Mouse (Mus musculus): ENCODE measurements around the gene Il18. TPM values are rescaled to one million over a fixed set of nuclear protein-coding genes. Genes with fewer than 3 reads are reported as not detected.

Il18 gene
- polyA plus RNA-seq, 1 experiment from 2014 or later: 17.2 TPM

- no peak overlapping the region for H3K9ac ChIP-seq
- no peaks in the 10 kb centered on the region for H3K27me3 ChIP-seq
- no peak overlapping the region for H3K4me2 ChIP-seq
- no peaks in the 10 kb centered on the region for H3K9me3 ChIP-seq
- no peaks in the 10 kb centered on the region for H3K36me3 ChIP-seq
- no peak overlapping the region for H3K27ac ChIP-seq (replicated peaks)
- 38% methylated on average over 2 of the region's 2 CpGs for WGBS
- H3K4me1 ChIP-seq (replicated peaks): peaks cover 16% of the 10 kb centered on the region
- no peak overlapping the region for H3K4me3 ChIP-seq
- ATAC-seq (ENCODE audit: low FRiP score, low read depth): no peak
Observed at GRCm38 (mm10) chr9:50530890-50531289, 23.7 kb upstream of the Il18 start.

- Histone ChIP-seq H3K4me1 (replicated peaks) (no peaks in the 10 kb centered on the region), H3K36me3 (no peaks in the 10 kb centered on the region), H3K4me2 (no peak overlapping the region), H3K27me3 (no peaks in the 10 kb centered on the region), H3K4me3 (no peak overlapping the region), H3K27ac (replicated peaks) (no peak overlapping the region), H3K9ac (no peak overlapping the region), H3K9me3 (no peaks in the 10 kb centered on the region)
- WGBS: 88% methylated on average over 11 of the region's 11 CpGs
- no peak for ATAC-seq (ENCODE audit: low FRiP score, low read depth)
Observed at GRCm38 (mm10) chr9:50533328-50533727, 21.3 kb upstream of the Il18 start.

GRCm38 (mm10) chr9:50533791-50534190, 20.8 kb upstream of the Il18 start:
- Histone ChIP-seq H3K9ac (no peak overlapping the region), H3K9me3 (no peaks in the 10 kb centered on the region), H3K27ac (replicated peaks) (no peak overlapping the region), H3K4me3 (no peak overlapping the region), H3K4me2 (no peak overlapping the region), H3K27me3 (no peaks in the 10 kb centered on the region), H3K36me3 (no peaks in the 10 kb centered on the region), H3K4me1 (replicated peaks) (no peaks in the 10 kb centered on the region)
- 90% methylated on average over 3 of the region's 3 CpGs for whole genome bisulfite sequencing
- no peak for ATAC-seq (ENCODE audit: low FRiP score, low read depth)

- H3K9ac ChIP-seq: no peak overlapping the region
- ATAC-seq (ENCODE audit: low FRiP score, low read depth): no peak
- no peak overlapping the region for H3K27ac ChIP-seq (replicated peaks)
- H3K9me3 ChIP-seq: no peaks in the 10 kb centered on the region
- no peaks in the 10 kb centered on the region for H3K4me1 ChIP-seq (replicated peaks)
- 87% methylated on average over 5 of the region's 5 CpGs for WGBS
- no peaks in the 10 kb centered on the region for H3K36me3 ChIP-seq
- H3K4me2 ChIP-seq: no peak overlapping the region
- H3K27me3 ChIP-seq: no peaks in the 10 kb centered on the region
- H3K4me3 ChIP-seq: no peak overlapping the region
Observed at GRCm38 (mm10) chr9:50535930-50536329, 18.7 kb upstream of the Il18 start.

GRCm38 (mm10) chr9:50536603-50537135, 18.0 kb upstream of the Il18 start:
- Histone ChIP-seq H3K9ac (no peak overlapping the region), H3K27ac (replicated peaks) (no peak overlapping the region), H3K9me3 (no peaks in the 10 kb centered on the region), H3K36me3 (no peaks in the 10 kb centered on the region), H3K4me2 (no peak overlapping the region), H3K27me3 (no peaks in the 10 kb centered on the region), H3K4me1 (replicated peaks) (no peaks in the 10 kb centered on the region), H3K4me3 (no peak overlapping the region)
- WGBS: 85% methylated on average over 7 of the region's 7 CpGs
- ATAC-seq (ENCODE audit: low FRiP score, low read depth): no peak

GRCm38 (mm10) chr9:50537295-50537694, 17.3 kb upstream of the Il18 start:
- H3K27me3 ChIP-seq: no peaks in the 10 kb centered on the region
- no peaks in the 10 kb centered on the region for H3K36me3 ChIP-seq
- no peaks in the 10 kb centered on the region for H3K4me1 ChIP-seq (replicated peaks)
- no peak overlapping the region for H3K4me2 ChIP-seq
- no peak for ATAC-seq (ENCODE audit: low FRiP score, low read depth)
- H3K27ac ChIP-seq (replicated peaks): no peak overlapping the region
- WGBS: 83% methylated on average over 4 of the region's 4 CpGs
- no peak overlapping the region for H3K9ac ChIP-seq
- H3K4me3 ChIP-seq: no peak overlapping the region
- H3K9me3 ChIP-seq: no peaks in the 10 kb centered on the region

- Histone ChIP-seq H3K27ac (replicated peaks) (no peak overlapping the region), H3K36me3 (no peaks in the 10 kb centered on the region), H3K9ac (no peak overlapping the region), H3K4me1 (replicated peaks) (no peaks in the 10 kb centered on the region), H3K9me3 (no peaks in the 10 kb centered on the region), H3K4me3 (no peak overlapping the region), H3K4me2 (no peak overlapping the region), H3K27me3 (no peaks in the 10 kb centered on the region)
- ATAC-seq (ENCODE audit: low FRiP score, low read depth): no peak
- 72% methylated on average over 7 of the region's 7 CpGs for WGBS
Observed at GRCm38 (mm10) chr9:50540170-50540569, 14.5 kb upstream of the Il18 start.

- no peak for ATAC-seq (ENCODE audit: low FRiP score, low read depth)
- no peak overlapping the region for H3K27ac ChIP-seq (replicated peaks)
- no peaks in the 10 kb centered on the region for H3K27me3 ChIP-seq
- no peak overlapping the region for H3K4me2 ChIP-seq
- H3K9ac ChIP-seq: no peak overlapping the region
- no peak overlapping the region for H3K4me3 ChIP-seq
- H3K36me3 ChIP-seq: no peaks in the 10 kb centered on the region
- 83% methylated on average over 9 of the region's 9 CpGs for WGBS
- H3K9me3 ChIP-seq: no peaks in the 10 kb centered on the region
- H3K4me1 ChIP-seq (replicated peaks): no peaks in the 10 kb centered on the region
Observed at GRCm38 (mm10) chr9:50542401-50542800, 12.2 kb upstream of the Il18 start.

GRCm38 (mm10) chr9:50547859-50548478, 6.7 kb upstream of the Il18 start:
- Histone ChIP-seq H3K4me1 (replicated peaks) (no peaks in the 10 kb centered on the region), H3K4me2 (no peak overlapping the region), H3K36me3 (no peaks in the 10 kb centered on the region), H3K27me3 (no peaks in the 10 kb centered on the region), H3K4me3 (no peak overlapping the region), H3K9me3 (no peaks in the 10 kb centered on the region), H3K9ac (no peak overlapping the region), H3K27ac (replicated peaks) (no peak overlapping the region)
- 56% methylated on average over 5 of the region's 5 CpGs for WGBS
- no peak for ATAC-seq (ENCODE audit: low FRiP score, low read depth)

GRCm38 (mm10) chr9:50548936-50549335, 5.7 kb upstream of the Il18 start:
- Histone ChIP-seq H3K9me3 (no peaks in the 10 kb centered on the region), H3K9ac (no peak overlapping the region), H3K4me2 (no peak overlapping the region), H3K27ac (replicated peaks) (no peak overlapping the region), H3K27me3 (no peaks in the 10 kb centered on the region), H3K4me3 (no peak overlapping the region), H3K36me3 (no peaks in the 10 kb centered on the region), H3K4me1 (replicated peaks) (no peaks in the 10 kb centered on the region)
- 93% methylated on average over 4 of the region's 4 CpGs for WGBS
- ATAC-seq (ENCODE audit: low FRiP score, low read depth): no peak

GRCm38 (mm10) chr9:50552206-50552605, 2.4 kb upstream of the Il18 start:
- Histone ChIP-seq H3K36me3 (no peaks in the 10 kb centered on the region), H3K4me3 (no peak overlapping the region), H3K27me3 (no peaks in the 10 kb centered on the region), H3K27ac (replicated peaks) (no peak overlapping the region), H3K4me1 (replicated peaks) (peaks cover 10% of the 10 kb centered on the region), H3K9me3 (no peaks in the 10 kb centered on the region), H3K9ac (no peak overlapping the region), H3K4me2 (no peak overlapping the region)
- no peak for ATAC-seq (ENCODE audit: low FRiP score, low read depth)
- WGBS: 89% methylated on average over 5 of the region's 5 CpGs

- no peaks in the 10 kb centered on the region for H3K36me3 ChIP-seq
- WGBS: 86% methylated on average over 2 of the region's 2 CpGs
- peaks cover 10% of the 10 kb centered on the region for H3K4me1 ChIP-seq (replicated peaks)
- no peak overlapping the region for H3K4me3 ChIP-seq
- H3K9me3 ChIP-seq: no peaks in the 10 kb centered on the region
- ATAC-seq (ENCODE audit: low FRiP score, low read depth): no peak
- no peak overlapping the region for H3K9ac ChIP-seq
- H3K27ac ChIP-seq (replicated peaks): no peak overlapping the region
- H3K27me3 ChIP-seq: no peaks in the 10 kb centered on the region
- H3K4me2 ChIP-seq: no peak overlapping the region
Observed at GRCm38 (mm10) chr9:50553547-50553946, 1.1 kb upstream of the Il18 start.

GRCm38 (mm10) chr9:50555094-50555446, 443 bp downstream of the Il18 start, which contains the start of gene Bco2:
Gene Bco2, minus strand, starts transcription at chr9:50555181.
- H3K36me3 ChIP-seq: no peaks in the 10 kb centered on the region
- ATAC-seq (ENCODE audit: low FRiP score, low read depth): no peak
- peak within 1 kb of the TSS; percentile 36 for H3K9ac ChIP-seq
- H3K27me3 ChIP-seq: no peaks in the 10 kb centered on the region
- peak within 1 kb of the TSS; percentile 52 for H3K4me2 ChIP-seq
- 17% methylated on average over 2 of the region's 2 CpGs for WGBS
- H3K9me3 ChIP-seq: no peaks in the 10 kb centered on the region
- H3K4me3 ChIP-seq: peak within 1 kb of the TSS; percentile 31
- peaks cover 10% of the 10 kb centered on the region for H3K4me1 ChIP-seq (replicated peaks)
- H3K27ac ChIP-seq (replicated peaks): peak within 1 kb of the TSS; percentile 85
